Mouse (Mus musculus): ENCODE measurements around the gene Plxna2. TPM values are rescaled to one million over a fixed set of nuclear protein-coding genes. Genes with fewer than 3 reads are reported as not detected.
A peak's percentile ranks its signal among the peaks of the same experiment; 100 is the strongest.

The Plxna2 gene
- polyA plus RNA-seq, 1 experiment, result 8.9 TPM

DNA sequence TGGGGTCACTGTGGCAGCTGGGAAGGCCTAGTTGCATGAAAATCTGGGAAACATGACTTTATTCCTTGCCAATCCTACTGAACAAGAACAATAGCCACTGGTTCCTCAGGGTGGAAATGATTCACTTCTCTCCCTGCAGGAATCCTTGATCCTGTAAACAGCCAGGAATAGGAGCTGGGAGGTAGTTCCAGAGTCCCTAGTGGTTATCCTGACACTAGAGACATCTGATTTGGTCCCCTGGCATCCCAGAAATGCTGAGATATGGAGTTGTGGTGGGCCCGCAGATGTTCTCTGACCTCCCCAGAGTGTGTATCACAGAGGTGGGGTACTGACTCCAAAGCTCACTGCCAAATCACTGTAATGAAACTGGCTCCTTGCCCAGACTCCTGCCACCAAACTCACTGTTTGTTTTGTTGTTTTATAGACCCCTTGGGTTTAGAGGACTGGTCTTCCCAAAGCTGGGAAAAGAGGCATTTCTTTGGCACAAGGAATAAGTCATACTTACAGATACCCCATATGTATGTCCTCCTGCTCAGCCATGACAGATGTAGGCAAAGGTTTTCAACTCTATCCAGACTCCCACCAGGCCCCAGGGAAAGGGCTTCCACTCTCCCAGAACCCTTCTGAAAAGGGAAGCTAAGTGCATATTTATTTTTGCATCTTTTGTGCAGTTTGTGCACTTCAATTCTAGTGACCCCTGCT, 40.6 kb downstream of the Plxna2 start:
- Histone ChIP-seq H3K4me3 (ENCODE audit: low read depth, low read length) (no peak overlapping the region), H3K27me3 (ENCODE audit: control insufficient read depth, insufficient read depth, low read length) (no peaks in the 10 kb centered on the region), H3K27ac (ENCODE audit: insufficient read depth, low read depth, low read length) (peak overlapping the region; percentile 81), H3K36me3 (ENCODE audit: control insufficient read depth, insufficient read depth, low read length) (peaks cover 3% of the 10 kb centered on the region; the same call in 1 of the 2 replicates), H3K4me1 (ENCODE audit: control insufficient read depth, insufficient read depth, insufficient read length, low read length) (peaks cover 13% of the 10 kb centered on the region; the same call in 1 of the 2 replicates)
- WGBS, result 14% methylated on average over 1 of the region's 1 CpGs
- TF ChIP-seq CTCF (IDR thresholded peaks at IDR 0.05; ENCODE audit: extremely low read depth, insufficient read length, insufficient replicate concordance, low read depth, low read length) (no peak), POLR2A (IDR thresholded peaks at IDR 0.05; ENCODE audit: low read depth, low read length) (no peak)

DNA sequence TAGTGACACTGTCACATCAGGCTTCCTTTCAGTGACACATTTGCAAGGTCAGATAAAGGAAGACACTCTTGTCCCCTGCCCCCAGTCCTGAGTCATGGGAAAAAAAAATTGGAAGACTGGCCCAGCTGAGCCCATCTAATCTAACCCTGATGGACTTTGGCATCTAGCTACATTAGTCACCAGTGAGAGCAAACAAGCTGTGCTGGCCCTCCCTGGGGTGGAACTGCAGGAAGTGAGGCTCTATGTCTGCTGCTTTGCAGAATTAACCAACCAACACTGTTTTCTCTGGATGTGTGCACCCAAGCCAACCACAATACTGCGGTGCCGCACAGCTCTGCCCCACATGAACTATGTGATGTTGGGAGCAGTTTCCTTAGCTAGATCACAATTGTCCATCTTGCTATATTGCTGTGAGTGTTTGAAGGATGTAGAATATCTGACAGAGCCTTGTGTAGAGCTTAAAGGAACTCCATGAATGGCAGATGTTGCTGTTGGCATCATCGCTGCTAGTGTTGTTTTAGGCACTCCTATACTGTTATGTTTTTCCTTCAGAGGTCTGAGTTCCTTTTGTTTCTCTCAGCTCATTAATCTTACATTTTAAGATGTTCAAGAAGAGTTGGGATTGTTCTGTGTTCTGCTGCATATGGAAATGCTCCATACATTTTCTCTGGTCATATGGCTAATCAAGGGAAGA, 42.6 kb downstream of the Plxna2 start:
- no peaks in the 10 kb centered on the region for H3K27me3 ChIP-seq (ENCODE audit: control insufficient read depth, insufficient read depth, low read length)
- peaks cover 15% of the 10 kb centered on the region; the same call in 1 of the 2 replicates for H3K4me1 ChIP-seq (ENCODE audit: control insufficient read depth, insufficient read depth, insufficient read length, low read length)
- TF ChIP-seq CTCF (IDR thresholded peaks at IDR 0.05; ENCODE audit: extremely low read depth, insufficient read length, insufficient replicate concordance, low read depth, low read length), result no peak
- no peak for TF ChIP-seq POLR2A (IDR thresholded peaks at IDR 0.05; ENCODE audit: low read depth, low read length)
- WGBS, result 28% methylated on average over 3 of the region's 3 CpGs
- H3K27ac ChIP-seq (ENCODE audit: insufficient read depth, low read depth, low read length), result peak overlapping the region; percentile 85
- no peak overlapping the region for H3K4me3 ChIP-seq (ENCODE audit: low read depth, low read length)
- peaks cover 3% of the 10 kb centered on the region; the same call in 1 of the 2 replicates for H3K36me3 ChIP-seq (ENCODE audit: control insufficient read depth, insufficient read depth, low read length)

DNA sequence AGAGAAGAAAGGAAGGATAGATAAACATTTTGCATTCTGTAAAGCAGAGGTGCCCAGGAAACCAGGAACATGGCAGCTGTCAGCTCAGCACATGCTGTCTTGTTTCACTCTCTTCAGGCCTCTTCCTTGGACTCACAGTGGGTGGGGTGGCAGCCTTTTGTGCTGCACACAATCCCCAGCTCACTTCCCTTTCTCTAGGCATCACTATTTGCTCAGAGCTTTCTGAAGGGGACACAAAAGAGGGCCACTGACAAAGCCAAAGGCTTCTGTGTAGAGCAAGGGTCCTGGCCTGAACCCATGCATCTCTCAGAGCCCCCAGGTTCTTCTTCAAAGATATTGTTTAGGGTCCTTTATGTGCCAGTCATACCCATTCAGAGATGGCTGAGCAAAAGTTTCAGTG, 45.0 kb downstream of the Plxna2 start:
- no peak overlapping the region for H3K27ac ChIP-seq (ENCODE audit: insufficient read depth, low read depth, low read length)
- TF ChIP-seq CTCF (IDR thresholded peaks at IDR 0.05; ENCODE audit: extremely low read depth, insufficient read length, insufficient replicate concordance, low read depth, low read length) (no peak), POLR2A (IDR thresholded peaks at IDR 0.05; ENCODE audit: low read depth, low read length) (no peak)

DNA sequence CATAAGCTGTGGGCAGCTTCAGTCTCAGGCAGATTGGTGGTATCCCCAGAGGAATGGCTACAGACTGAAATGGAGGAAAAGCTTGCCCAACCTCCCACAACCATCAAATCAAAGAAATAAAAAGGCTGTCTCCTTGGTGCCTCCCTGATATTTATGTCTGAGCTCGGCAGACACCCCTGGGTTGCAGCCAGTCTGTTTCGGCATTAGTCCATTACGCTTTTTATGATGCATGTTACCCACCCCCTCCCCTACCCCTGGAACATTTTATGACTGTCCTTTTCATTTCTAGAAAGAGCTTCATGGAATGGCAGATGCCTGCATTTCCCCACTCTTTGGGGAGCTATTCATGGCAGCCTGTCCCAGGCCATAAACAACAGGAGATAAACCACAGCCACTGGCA, 47.7 kb downstream of the Plxna2 start:
- Histone ChIP-seq H3K4me3 (ENCODE audit: low read depth, low read length) (no peak overlapping the region), H3K27ac (ENCODE audit: insufficient read depth, low read depth, low read length) (no peak overlapping the region), H3K27me3 (ENCODE audit: control insufficient read depth, insufficient read depth, low read length) (no peaks in the 10 kb centered on the region), H3K4me1 (ENCODE audit: control insufficient read depth, insufficient read depth, insufficient read length, low read length) (peaks cover 4% of the 10 kb centered on the region; the same call in 1 of the 2 replicates), H3K36me3 (ENCODE audit: control insufficient read depth, insufficient read depth, low read length) (no peaks in the 10 kb centered on the region)
- 94% methylated on average over 3 of the region's 3 CpGs for WGBS
- TF ChIP-seq CTCF (IDR thresholded peaks at IDR 0.05; ENCODE audit: extremely low read depth, insufficient read length, insufficient replicate concordance, low read depth, low read length) (no peak), POLR2A (IDR thresholded peaks at IDR 0.05; ENCODE audit: low read depth, low read length) (no peak)

More for the DNA sequence above, 45.0 kb downstream of the Plxna2 start:
- Histone ChIP-seq H3K27me3 (ENCODE audit: control insufficient read depth, insufficient read depth, low read length) (no peaks in the 10 kb centered on the region), H3K36me3 (ENCODE audit: control insufficient read depth, insufficient read depth, low read length) (no peaks in the 10 kb centered on the region), H3K4me3 (ENCODE audit: low read depth, low read length) (no peak overlapping the region), H3K4me1 (ENCODE audit: control insufficient read depth, insufficient read depth, insufficient read length, low read length) (peaks cover 15% of the 10 kb centered on the region; the same call in 1 of the 2 replicates)

DNA sequence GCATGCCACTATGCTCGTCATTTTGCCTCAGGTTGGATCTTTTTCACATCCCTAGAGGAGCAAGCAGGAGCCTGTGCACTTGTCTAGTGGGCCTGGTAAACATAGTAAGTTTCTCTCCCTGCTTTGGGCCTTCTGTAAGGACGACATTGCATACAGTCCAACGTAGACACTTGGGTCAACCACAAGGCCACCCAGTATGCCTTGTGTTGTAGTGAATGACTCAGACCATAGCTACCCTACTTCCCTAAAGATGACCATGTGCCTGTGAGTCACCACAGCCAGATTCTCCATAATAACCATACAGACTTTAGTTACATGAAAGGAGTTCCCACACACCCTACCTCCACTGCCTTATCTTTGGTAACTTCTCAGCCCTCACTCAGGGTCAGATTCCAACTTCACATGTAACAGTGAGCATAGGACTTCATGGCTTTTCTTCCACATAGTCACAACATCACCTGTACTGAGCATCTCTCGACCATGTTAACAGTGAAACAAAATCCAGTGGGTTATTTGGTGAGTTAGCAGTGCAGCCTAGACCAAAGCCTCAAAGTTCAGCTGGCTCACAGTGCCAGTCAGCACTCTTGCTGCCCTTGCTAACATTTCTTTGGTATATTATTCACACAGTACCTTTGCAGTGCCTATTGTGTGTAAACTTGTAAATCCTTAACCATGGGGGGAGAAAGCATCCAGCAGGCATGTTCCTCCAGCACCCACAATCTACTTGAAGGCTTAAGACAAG, 53.9 kb downstream of the Plxna2 start:
- H3K4me1 ChIP-seq (ENCODE audit: control insufficient read depth, insufficient read depth, insufficient read length, low read length), result peaks cover 16% of the 10 kb centered on the region
- no peaks in the 10 kb centered on the region for H3K36me3 ChIP-seq (ENCODE audit: control insufficient read depth, insufficient read depth, low read length)
- no peaks in the 10 kb centered on the region for H3K27me3 ChIP-seq (ENCODE audit: control insufficient read depth, insufficient read depth, low read length)
- TF ChIP-seq CTCF (IDR thresholded peaks at IDR 0.05; ENCODE audit: extremely low read depth, insufficient read length, insufficient replicate concordance, low read depth, low read length), result no peak
- no peak overlapping the region for H3K4me3 ChIP-seq (ENCODE audit: low read depth, low read length)
- WGBS, result 63% methylated on average over 4 of the region's 4 CpGs
- H3K27ac ChIP-seq (ENCODE audit: insufficient read depth, low read depth, low read length), result peak overlapping the region; percentile 59

DNA sequence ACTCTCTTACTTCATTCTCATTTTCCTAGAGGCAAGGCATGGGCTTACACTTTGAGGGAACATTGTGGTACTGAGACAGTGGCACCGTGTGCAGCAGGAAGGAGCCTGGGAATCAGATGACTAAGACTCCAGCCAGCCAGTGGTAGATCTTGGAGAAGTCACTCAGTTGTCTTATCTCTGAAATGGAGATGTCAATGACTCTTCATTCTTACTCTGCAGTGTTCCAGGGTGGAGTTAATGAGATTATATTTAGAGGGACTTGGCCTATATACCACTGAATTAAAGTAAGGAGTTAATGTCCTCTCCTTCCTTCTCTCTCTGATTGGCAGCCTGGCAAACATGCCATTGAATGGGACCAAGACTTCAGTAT, 54.5 kb downstream of the Plxna2 start:
- TF ChIP-seq POLR2A (IDR thresholded peaks at IDR 0.05; ENCODE audit: low read depth, low read length) (no peak), CTCF (IDR thresholded peaks at IDR 0.05; ENCODE audit: extremely low read depth, insufficient read length, insufficient replicate concordance, low read depth, low read length) (no peak)
- Histone ChIP-seq H3K27me3 (ENCODE audit: control insufficient read depth, insufficient read depth, low read length) (no peaks in the 10 kb centered on the region), H3K27ac (ENCODE audit: insufficient read depth, low read depth, low read length) (peak overlapping the region; percentile 59), H3K4me3 (ENCODE audit: low read depth, low read length) (no peak overlapping the region), H3K4me1 (ENCODE audit: control insufficient read depth, insufficient read depth, insufficient read length, low read length) (peaks cover 18% of the 10 kb centered on the region), H3K36me3 (ENCODE audit: control insufficient read depth, insufficient read depth, low read length) (no peaks in the 10 kb centered on the region)
- WGBS, result 72% methylated on average over 1 of the region's 1 CpGs

DNA sequence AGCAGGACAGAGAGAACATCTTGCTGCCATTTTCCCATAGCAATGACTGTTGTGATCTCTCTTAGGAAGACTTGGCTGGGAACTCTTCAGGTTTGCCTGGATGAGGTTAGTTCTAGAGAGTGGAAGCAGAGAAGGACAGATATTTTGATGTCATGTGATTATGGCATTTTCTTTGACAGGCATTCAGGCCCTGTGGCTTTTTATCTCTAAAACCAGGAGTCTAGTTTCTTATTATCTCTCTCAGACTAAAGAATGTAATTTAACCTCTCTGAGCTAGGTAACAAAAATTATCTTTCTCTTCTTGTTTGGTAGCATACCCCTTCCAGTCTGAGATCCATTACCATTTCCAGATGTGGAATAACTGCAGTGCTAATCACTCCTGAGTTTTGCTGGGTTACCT, 55.2 kb downstream of the Plxna2 start:
- Histone ChIP-seq H3K4me3 (ENCODE audit: low read depth, low read length) (no peak overlapping the region), H3K27ac (ENCODE audit: insufficient read depth, low read depth, low read length) (no peak overlapping the region), H3K36me3 (ENCODE audit: control insufficient read depth, insufficient read depth, low read length) (no peaks in the 10 kb centered on the region), H3K4me1 (ENCODE audit: control insufficient read depth, insufficient read depth, insufficient read length, low read length) (peaks cover 23% of the 10 kb centered on the region), H3K27me3 (ENCODE audit: control insufficient read depth, insufficient read depth, low read length) (no peaks in the 10 kb centered on the region)
- TF ChIP-seq CTCF (IDR thresholded peaks at IDR 0.05; ENCODE audit: extremely low read depth, insufficient read length, insufficient replicate concordance, low read depth, low read length) (no peak), POLR2A (IDR thresholded peaks at IDR 0.05; ENCODE audit: low read depth, low read length) (no peak)

Measured in small intestine, adult 2 months (tissue).